In the genomic region with DNA sequence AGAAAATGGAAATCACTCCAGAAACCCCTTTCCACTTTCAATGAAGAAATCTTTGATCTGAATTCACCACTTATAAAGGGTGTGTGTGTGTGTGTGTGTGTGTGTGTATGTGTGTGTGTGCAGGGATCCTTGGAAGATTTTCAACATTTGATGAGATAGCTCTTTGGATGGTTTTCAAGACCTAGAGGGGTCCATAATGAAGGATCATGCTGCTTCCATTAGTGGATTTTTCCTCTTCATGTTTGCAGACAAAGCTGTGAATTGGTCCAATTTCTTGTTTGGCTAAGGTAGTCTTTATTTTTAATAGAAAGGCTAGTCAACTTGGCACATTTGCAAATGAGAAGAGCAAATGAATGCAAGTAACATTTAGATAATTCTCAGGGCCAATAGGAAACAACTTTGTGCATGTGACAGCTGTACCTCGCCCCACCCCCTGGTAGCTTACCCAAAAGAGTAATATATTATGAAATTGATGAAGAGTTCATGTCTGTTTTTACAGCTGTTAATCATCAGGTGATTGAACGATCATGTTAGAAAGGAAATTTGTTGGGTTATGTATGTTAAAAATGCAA, we compare ENCODE assay signal across 18 mouse cellular contexts.
"Had no signal": no experiment of that assay in that cellular context is flagged by ENCODE, and none has a peak within 500 bp of the region (broad histone marks: within the 10 kb centered on the region; RNA-seq: fewer than 3 reads in every experiment).

No protein-coding gene starts in this region.

- H3K4me2 ChIP-seq: limb, embryonic 12.5 days; liver, embryonic 13.5 days; lung, embryonic 15.5 days; midbrain, embryonic 11.5 days; stomach, embryonic 15.5 days had no signal

- H3K9me3 ChIP-seq: limb, embryonic 12.5 days; liver, embryonic 13.5 days; lung, embryonic 15.5 days; megakaryocyte, embryonic 14.5 days; stomach, embryonic 15.5 days had no signal

- H3K4me3 ChIP-seq: limb, embryonic 12.5 days; liver, embryonic 13.5 days; lung, embryonic 15.5 days; megakaryocyte, embryonic 14.5 days; stomach, embryonic 15.5 days had no signal

- DNase-seq: kidney, postnatal 36 days; layer of hippocampus, adult 9-11 months; layer of hippocampus, postnatal 36 days; liver; liver, embryonic 13.5 days; liver, postnatal 0 days; lung, postnatal 14 days; right cerebral cortex, postnatal 14 days; thymus, adult 2 months; thymus, postnatal 25 days had no signal

- H3K27ac ChIP-seq: kidney, postnatal 0 days; limb, embryonic 12.5 days; liver, embryonic 13.5 days; lung, embryonic 15.5 days; macrophage; stomach, embryonic 15.5 days had no signal

- ATAC-seq: liver, postnatal 0 days; midbrain, embryonic 16.5 days had no signal

- H3K27me3 ChIP-seq: limb, embryonic 12.5 days; liver, embryonic 13.5 days; lung, embryonic 15.5 days; megakaryocyte, embryonic 14.5 days; stomach, embryonic 15.5 days had no signal

- H3K36me3 ChIP-seq: limb, embryonic 12.5 days; liver, embryonic 13.5 days; lung, embryonic 15.5 days; stomach, embryonic 15.5 days had no signal

- H3K4me1 ChIP-seq: limb, embryonic 12.5 days; liver, embryonic 13.5 days; lung, embryonic 15.5 days; megakaryocyte, embryonic 14.5 days; stomach, embryonic 15.5 days had no signal

- H3K9ac ChIP-seq: limb, embryonic 12.5 days; liver, embryonic 13.5 days; liver, postnatal 0 days; lung, embryonic 15.5 days; stomach, embryonic 15.5 days had no signal
